Mouse (Mus musculus): ENCODE measurements around the gene Pbsn.

DNA sequence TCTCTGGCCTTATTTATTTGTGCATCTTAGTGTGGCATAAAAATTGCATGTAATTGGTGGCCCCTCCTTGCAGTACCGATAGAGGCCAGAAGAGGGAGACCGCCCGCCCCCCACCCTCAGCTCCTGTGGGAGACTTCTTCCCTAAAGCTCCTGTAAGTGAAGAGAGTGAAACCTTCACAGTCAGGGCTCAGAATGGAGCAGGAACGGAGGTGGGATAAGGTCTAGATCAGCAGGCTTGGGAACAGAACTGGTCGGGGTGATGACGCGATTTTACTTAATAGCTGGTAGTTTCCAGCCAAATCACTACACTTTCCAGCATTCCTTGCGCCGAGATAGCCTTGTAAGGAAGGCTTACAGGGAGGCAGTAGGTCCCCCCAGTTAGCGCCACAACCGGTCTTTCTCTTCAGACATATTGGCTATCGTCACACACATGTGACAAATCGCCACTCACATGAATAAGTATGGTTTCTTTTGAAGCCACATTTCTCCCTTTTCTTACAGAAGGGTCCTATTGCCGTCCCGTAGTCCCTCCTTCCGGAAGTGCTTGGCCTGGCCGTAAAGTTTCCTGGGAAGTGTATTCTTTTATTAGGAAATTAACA lies 42.7 kb downstream of the Pbsn start:
- TF ChIP-seq CTCF (IDR thresholded peaks at IDR 0.05; ENCODE audit: control insufficient read depth, insufficient read depth, insufficient replicate concordance, low read depth, low read length) (peak; percentile 57; the same call in 1 of the 2 replicates), POLR2A (IDR thresholded peaks at IDR 0.05; ENCODE audit: control insufficient read depth, low read depth, low read length) (no peak)

Data from testis, adult 2 months (tissue).